Mouse (Mus musculus) kidney, embryonic 16.5 days (tissue): Measurements from ENCODE around the gene Tktl2. TPM values are rescaled to one million over a fixed set of nuclear protein-coding genes. Genes with fewer than 3 reads are reported as not detected.

ENCODE experiments used
- ATAC-seq: fragments of 200-750 bp; cut with Nextera tagmentation; 2 replicates; pipeline ENCODE4 v1.8.0; 2017; ENCODE audit warnings: moderate TSS enrichment; ENCODE audit not compliant: low FRiP score, low TSS enrichment
- H3K27ac ChIP-seq: fragments of 300-500 bp; sonication (generic); 2 replicates; pipeline ENCODE4 v1.5.1; 2014; ENCODE audit warnings: low read length
- H3K27me3 ChIP-seq: fragments of 300-500 bp; sonication (generic); 2 replicates; pipeline ENCODE4 v1.6.1; 2014; ENCODE audit warnings: low read length, control low read depth, mixed read lengths; ENCODE audit not compliant: insufficient read depth
- H3K36me3 ChIP-seq: fragments of 300-500 bp; sonication (generic); 2 replicates; pipeline ENCODE4 v1.6.1; 2014; ENCODE audit warnings: low read length, control low read depth, mixed read lengths; ENCODE audit not compliant: insufficient read depth
- H3K4me1 ChIP-seq: fragments of 300-500 bp; sonication (generic); 2 replicates; pipeline ENCODE4 v1.6.1; 2014; ENCODE audit warnings: low read length, control low read depth, mixed read lengths; ENCODE audit not compliant: insufficient read depth
- H3K4me2 ChIP-seq: fragments of 300-500 bp; sonication (generic); replicated peaks from 2 replicates; pipeline ENCODE4 v1.6.1; 2014; ENCODE audit warnings: low read depth, low read length
- H3K4me3 ChIP-seq: fragments of 300-500 bp; sonication (generic); 2 replicates; pipeline ENCODE4 v1.5.1; 2014; ENCODE audit warnings: mild to moderate bottlenecking, low read length
- H3K9ac ChIP-seq: fragments of 300-500 bp; sonication (generic); replicated peaks from 2 replicates; pipeline ENCODE4 v1.6.1; 2014; ENCODE audit warnings: low read length
- H3K9me3 ChIP-seq: fragments of 300-500 bp; sonication (generic); 2 replicates; pipeline ENCODE4 v1.6.1; 2016; ENCODE audit warnings: low read length, control low read depth
- WGBS: fragments of 180-500 bp; shearing (Covaris S2); extraction: QIAGEN DNeasy Blood & Tissue Kit; methylation state at CpG from one replicate; pipeline ENCODE4 v1.1.7; 2014; 5-methylcytosine and 5-hydroxymethylcytosine counted together
- polyA plus RNA-seq: library from polyadenylated mRNA; unstranded; fragments of >200 nt; fragmentation: Nextera tagmentation; extraction: Ambion mirVana; gene quantifications from 2 replicates; pipeline ENCODE4 v1.2.1, GENCODE M21; 2015

Tktl2 gene
- not detected in 2 replicates for polyA plus RNA-seq

GRCm38 (mm10) chr8:66511537-66511936 is at the start of gene Tktl2:
Gene Tktl2 (plus strand): TSS chr8:66511756.
- H3K9me3 ChIP-seq: no peaks in the 10 kb centered on the region
- H3K9ac ChIP-seq: no peak within 1 kb of the TSS
- H3K27me3 ChIP-seq: no peaks in the 10 kb centered on the region
- H3K27ac ChIP-seq: no peak within 1 kb of the TSS
- no peaks in the 10 kb centered on the region for H3K36me3 ChIP-seq
- H3K4me1 ChIP-seq: no peaks in the 10 kb centered on the region
- ATAC-seq: no peak
- whole genome bisulfite sequencing: 94% methylated on average over 22 of the region's 22 CpGs
- no peak within 1 kb of the TSS for H3K4me2 ChIP-seq
- no peak within 1 kb of the TSS for H3K4me3 ChIP-seq

GRCm38 (mm10) chr8:66469821-66470220 is 41.7 kb upstream of the Tktl2 start:
- no peak overlapping the region for H3K4me2 ChIP-seq
- no peaks in the 10 kb centered on the region for H3K4me1 ChIP-seq
- no peaks in the 10 kb centered on the region for H3K9me3 ChIP-seq
- whole genome bisulfite sequencing: 78% methylated on average over 3 of the region's 3 CpGs
- H3K9ac ChIP-seq: no peak overlapping the region
- no peak for ATAC-seq
- H3K27me3 ChIP-seq: no peaks in the 10 kb centered on the region
- no peaks in the 10 kb centered on the region; the same call in 1 of the 2 replicates for H3K36me3 ChIP-seq
- H3K4me3 ChIP-seq: no peak overlapping the region
- no peak overlapping the region for H3K27ac ChIP-seq

- Histone ChIP-seq H3K9ac (no peak overlapping the region), H3K36me3 (peaks cover 40% of the 10 kb centered on the region), H3K27me3 (no peaks in the 10 kb centered on the region), H3K4me3 (no peak overlapping the region), H3K4me2 (no peak overlapping the region), H3K4me1 (no peaks in the 10 kb centered on the region), H3K27ac (no peak overlapping the region), H3K9me3 (no peaks in the 10 kb centered on the region)
- no peak for ATAC-seq
- WGBS: 96% methylated on average over 3 of the region's 3 CpGs
Measured at GRCm38 (mm10) chr8:66476880-66477279, 34.7 kb upstream of the Tktl2 start.

- Histone ChIP-seq H3K4me2 (peak within 1 kb of the TSS; percentile 72), H3K27ac (no peak within 1 kb of the TSS), H3K9me3 (no peaks in the 10 kb centered on the region), H3K27me3 (no peaks in the 10 kb centered on the region), H3K4me3 (peak within 1 kb of the TSS; percentile 85), H3K9ac (peak within 1 kb of the TSS; percentile 79), H3K4me1 (peaks cover 11% of the 10 kb centered on the region), H3K36me3 (peaks cover 12% of the 10 kb centered on the region)
- 0% methylated on average over 45 of the region's 45 CpGs for WGBS
- peak; percentile 97 for ATAC-seq
Measured at GRCm38 (mm10) chr8:66486084-66486763, 25.3 kb upstream of the Tktl2 start, which contains the start of gene Tma16. Gene Tma16 (minus strand): TSS chr8:66486530.

- Histone ChIP-seq H3K4me2 (no peak overlapping the region), H3K27ac (no peak overlapping the region), H3K4me1 (peaks cover 11% of the 10 kb centered on the region), H3K9ac (no peak overlapping the region), H3K36me3 (peaks cover 3% of the 10 kb centered on the region; the same call in 1 of the 2 replicates), H3K27me3 (no peaks in the 10 kb centered on the region), H3K9me3 (no peaks in the 10 kb centered on the region), H3K4me3 (no peak overlapping the region)
- ATAC-seq: no peak
- 58% methylated on average over 3 of the region's 3 CpGs for WGBS
Measured at GRCm38 (mm10) chr8:66488556-66488955, 23.0 kb upstream of the Tktl2 start.

- H3K4me1 ChIP-seq: 0 out of 2 replicates have a peak, but pooled peaks cover 1% of the 10 kb centered on the region
- H3K27ac ChIP-seq: no peak overlapping the region
- no peaks in the 10 kb centered on the region for H3K27me3 ChIP-seq
- no peak overlapping the region for H3K4me2 ChIP-seq
- H3K9me3 ChIP-seq: no peaks in the 10 kb centered on the region
- WGBS: 78% methylated on average over 4 of the region's 4 CpGs
- no peak overlapping the region for H3K9ac ChIP-seq
- ATAC-seq: no peak
- no peaks in the 10 kb centered on the region for H3K36me3 ChIP-seq
- H3K4me3 ChIP-seq: no peak overlapping the region
Measured at GRCm38 (mm10) chr8:66490624-66491023, 20.9 kb upstream of the Tktl2 start.

- Histone ChIP-seq H3K9me3 (no peaks in the 10 kb centered on the region), H3K9ac (no peak overlapping the region), H3K27me3 (no peaks in the 10 kb centered on the region), H3K4me2 (no peak overlapping the region), H3K4me1 (no peaks in the 10 kb centered on the region), H3K4me3 (no peak overlapping the region), H3K27ac (no peak overlapping the region), H3K36me3 (no peaks in the 10 kb centered on the region)
- WGBS: 68% methylated on average over 2 of the region's 2 CpGs
- no peak for ATAC-seq
Measured at GRCm38 (mm10) chr8:66494496-66494895, 17.1 kb upstream of the Tktl2 start.

- H3K27me3 ChIP-seq: no peaks in the 10 kb centered on the region
- no peak overlapping the region for H3K27ac ChIP-seq
- no peak overlapping the region for H3K4me3 ChIP-seq
- no peak overlapping the region for H3K4me2 ChIP-seq
- ATAC-seq: peak; percentile 82; the same call in 1 of the 2 replicates
- H3K9me3 ChIP-seq: no peaks in the 10 kb centered on the region
- no peaks in the 10 kb centered on the region for H3K36me3 ChIP-seq
- no peak overlapping the region for H3K9ac ChIP-seq
- 6% methylated on average over 8 of the region's 8 CpGs for WGBS
- no peaks in the 10 kb centered on the region for H3K4me1 ChIP-seq
Measured at GRCm38 (mm10) chr8:66495726-66496125, 15.8 kb upstream of the Tktl2 start.

GRCm38 (mm10) chr8:66496998-66497577 is 14.5 kb upstream of the Tktl2 start:
- Histone ChIP-seq H3K9me3 (no peaks in the 10 kb centered on the region), H3K27ac (no peak overlapping the region), H3K27me3 (no peaks in the 10 kb centered on the region), H3K4me2 (no peak overlapping the region), H3K4me3 (no peak overlapping the region), H3K9ac (no peak overlapping the region), H3K36me3 (no peaks in the 10 kb centered on the region), H3K4me1 (no peaks in the 10 kb centered on the region)
- WGBS: 35% methylated on average over 4 of the region's 4 CpGs
- peak; percentile 59; the same call in 1 of the 2 replicates for ATAC-seq

- H3K4me3 ChIP-seq: no peak overlapping the region
- no peaks in the 10 kb centered on the region for H3K9me3 ChIP-seq
- no peak overlapping the region for H3K27ac ChIP-seq
- no peak overlapping the region for H3K4me2 ChIP-seq
- no peaks in the 10 kb centered on the region for H3K27me3 ChIP-seq
- H3K36me3 ChIP-seq: no peaks in the 10 kb centered on the region
- H3K9ac ChIP-seq: no peak overlapping the region
- 84% methylated on average over 2 of the region's 2 CpGs for WGBS
- no peaks in the 10 kb centered on the region for H3K4me1 ChIP-seq
- no peak for ATAC-seq
Measured at GRCm38 (mm10) chr8:66503381-66503780, 8.2 kb upstream of the Tktl2 start.
